Mouse (Mus musculus) intestine, embryonic 15.5 days (tissue): ENCODE results near the gene Abhd8. TPM values are rescaled to one million over a fixed set of nuclear protein-coding genes. Genes with fewer than 3 reads are reported as not detected.
A peak's percentile ranks its signal among the peaks of the same experiment; 100 is the strongest.

Source experiments
- ATAC-seq: fragments of 200-750 bp; cut with Nextera tagmentation; 2 replicates; pipeline ENCODE4 v1.8.0; 2017; ENCODE audit warnings: moderate TSS enrichment, moderate library complexity
- H3K27ac ChIP-seq: fragments of 300-500 bp; sonication (generic); 2 replicates; pipeline ENCODE4 v1.5.1; 2015; ENCODE audit warnings: mild to moderate bottlenecking, inconsistent platforms
- H3K27me3 ChIP-seq: fragments of 300-500 bp; sonication (generic); replicated peaks from 2 replicates; pipeline ENCODE4 v1.6.1; 2015; ENCODE audit warnings: inconsistent platforms
- H3K36me3 ChIP-seq: fragments of 300-500 bp; sonication (generic); 2 replicates; pipeline ENCODE4 v1.6.1; 2015; ENCODE audit warnings: inconsistent platforms
- H3K4me1 ChIP-seq: fragments of 300-500 bp; sonication (generic); replicated peaks from 2 replicates; pipeline ENCODE4 v1.6.1; 2015; ENCODE audit warnings: inconsistent platforms
- H3K4me2 ChIP-seq: fragments of 300-500 bp; sonication (generic); replicated peaks from 2 replicates; pipeline ENCODE4 v1.6.1; 2015; ENCODE audit warnings: mild to moderate bottlenecking, inconsistent platforms
- H3K4me3 ChIP-seq: fragments of 300-500 bp; sonication (generic); replicated peaks from 2 replicates; pipeline ENCODE4 v1.5.1; 2015; ENCODE audit warnings: inconsistent platforms
- H3K9ac ChIP-seq: fragments of 300-500 bp; sonication (generic); 2 replicates; pipeline ENCODE4 v1.6.1; 2015; ENCODE audit warnings: inconsistent platforms
- H3K9me3 ChIP-seq: fragments of 300-500 bp; sonication (generic); 2 replicates; pipeline ENCODE4 v1.6.1; 2016; ENCODE audit warnings: inconsistent platforms
- WGBS: fragments of 180-500 bp; shearing (Covaris S2); methylation state at CpG from one replicate; pipeline ENCODE4 v1.1.7; 2015; 5-methylcytosine and 5-hydroxymethylcytosine counted together
- polyA plus RNA-seq: library from polyadenylated mRNA; unstranded; fragments of >200 nt; fragmentation: Nextera tagmentation; extraction: Ambion mirVana; gene quantifications from 2 replicates; pipeline ENCODE4 v1.2.1, GENCODE M21; 2015

Abhd8 gene
- polyA plus RNA-seq, 1 experiment from 2014 or later: 37.5 TPM

- no peak for ATAC-seq
Measured at GRCm38 (mm10) chr8:71495811-71496210, 32.4 kb upstream of the Abhd8 start.

GRCm38 (mm10) chr8:71495039-71495438, 31.6 kb upstream of the Abhd8 start:
- 18% methylated on average over 16 of the region's 16 CpGs for WGBS
- peaks cover 35% of the 10 kb centered on the region for H3K4me1 ChIP-seq
- H3K4me3 ChIP-seq: no peak overlapping the region
- peaks cover 18% of the 10 kb centered on the region for H3K36me3 ChIP-seq
- no peak overlapping the region; the same call in 1 of the 2 replicates for H3K4me2 ChIP-seq
- no peaks in the 10 kb centered on the region for H3K9me3 ChIP-seq
- no peak overlapping the region for H3K9ac ChIP-seq
- H3K27me3 ChIP-seq: no peaks in the 10 kb centered on the region
- no peak overlapping the region for H3K27ac ChIP-seq
- ATAC-seq: peak; percentile 71

More at GRCm38 (mm10) chr8:71495811-71496210, 32.4 kb upstream of the Abhd8 start:
- peak overlapping the region; percentile 49; the same call in 1 of the 2 replicates for H3K27ac ChIP-seq
- H3K4me3 ChIP-seq: no peak overlapping the region
- H3K27me3 ChIP-seq: no peaks in the 10 kb centered on the region
- H3K9ac ChIP-seq: no peak overlapping the region
- peaks cover 17% of the 10 kb centered on the region for H3K36me3 ChIP-seq
- H3K4me1 ChIP-seq: peaks cover 33% of the 10 kb centered on the region
- no peaks in the 10 kb centered on the region for H3K9me3 ChIP-seq
- no peak overlapping the region for H3K4me2 ChIP-seq
- WGBS: 81% methylated on average over 5 of the region's 5 CpGs

DNA sequence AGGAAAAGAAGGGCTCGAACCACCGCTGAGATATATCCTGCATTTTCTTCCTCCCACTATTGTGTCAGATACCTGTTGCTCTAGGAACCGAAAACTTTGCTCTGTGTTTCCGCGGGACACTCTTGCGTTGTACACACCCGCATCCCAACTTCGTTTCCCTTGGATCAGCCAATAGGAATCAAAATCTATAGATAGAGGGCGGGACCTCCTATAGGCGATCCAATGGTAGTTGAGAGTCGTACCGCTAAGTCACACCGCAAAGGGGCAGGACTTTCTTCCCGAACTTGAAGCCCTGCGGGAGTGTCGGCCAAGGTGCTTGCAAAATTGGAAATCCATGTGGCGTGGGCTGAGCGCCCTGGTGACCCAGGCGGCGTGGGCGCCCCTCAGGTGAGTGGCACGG, 25.0 kb upstream of the Abhd8 start:
- no peaks in the 10 kb centered on the region for H3K9me3 ChIP-seq
- peak overlapping the region; percentile 76 for H3K4me3 ChIP-seq
- no peaks in the 10 kb centered on the region for H3K27me3 ChIP-seq
- 0% methylated on average over 22 of the region's 22 CpGs for WGBS
- H3K4me2 ChIP-seq: peak overlapping the region; percentile 100
- peaks cover 14% of the 10 kb centered on the region for H3K36me3 ChIP-seq
- ATAC-seq: peak; percentile 85
- H3K9ac ChIP-seq: peak overlapping the region; percentile 81
- H3K27ac ChIP-seq: peak overlapping the region; percentile 94
- H3K4me1 ChIP-seq: peaks cover 31% of the 10 kb centered on the region

GRCm38 (mm10) chr8:71487691-71488445, 24.4 kb upstream of the Abhd8 start, which contains the start of gene Gtpbp3:
Gtpbp3 (plus strand) TSS chr8:71488103.
- H3K4me1 ChIP-seq: peaks cover 31% of the 10 kb centered on the region

GRCm38 (mm10) chr8:71486136-71486529, 22.7 kb upstream of the Abhd8 start:
- 17% methylated on average over 7 of the region's 7 CpGs for WGBS
- no peak for ATAC-seq
- H3K9me3 ChIP-seq: no peaks in the 10 kb centered on the region
- H3K27me3 ChIP-seq: no peaks in the 10 kb centered on the region
- H3K4me2 ChIP-seq: peak overlapping the region; percentile 96
- no peak overlapping the region for H3K27ac ChIP-seq
- no peak overlapping the region for H3K9ac ChIP-seq
- H3K4me3 ChIP-seq: peak overlapping the region; percentile 79
- H3K36me3 ChIP-seq: peaks cover 3% of the 10 kb centered on the region
- H3K4me1 ChIP-seq: peaks cover 31% of the 10 kb centered on the region

More at GRCm38 (mm10) chr8:71487691-71488445, 24.4 kb upstream of the Abhd8 start, which contains the start of gene Gtpbp3:
- WGBS: under 1% methylated on average over 33 of the region's 33 CpGs
- peaks cover 13% of the 10 kb centered on the region for H3K36me3 ChIP-seq
- H3K9ac ChIP-seq: peak within 1 kb of the TSS; percentile 81
- no peaks in the 10 kb centered on the region for H3K9me3 ChIP-seq
- peak; percentile 53 for ATAC-seq
- H3K4me3 ChIP-seq: peak within 1 kb of the TSS; percentile 76
- H3K27me3 ChIP-seq: no peaks in the 10 kb centered on the region
- peak within 1 kb of the TSS; percentile 100 for H3K4me2 ChIP-seq
- H3K27ac ChIP-seq: peak within 1 kb of the TSS; percentile 94

GRCm38 (mm10) chr8:71485142-71486135, 22.0 kb upstream of the Abhd8 start, which contains the start of gene Ano8:
Ano8 (minus strand) TSS chr8:71485963.
- H3K4me1 ChIP-seq: peaks cover 38% of the 10 kb centered on the region
- peaks cover 2% of the 10 kb centered on the region; the same call in 1 of the 2 replicates for H3K36me3 ChIP-seq
- 5% methylated on average over 56 of the region's 58 CpGs for WGBS
- peak within 1 kb of the TSS; percentile 96 for H3K4me2 ChIP-seq
- peak within 1 kb of the TSS; percentile 79 for H3K4me3 ChIP-seq
- H3K27ac ChIP-seq: peak within 1 kb of the TSS; percentile 75
- peak; percentile 76 for ATAC-seq
- H3K27me3 ChIP-seq: no peaks in the 10 kb centered on the region
- no peaks in the 10 kb centered on the region for H3K9me3 ChIP-seq
- peak within 1 kb of the TSS; percentile 92 for H3K9ac ChIP-seq

DNA sequence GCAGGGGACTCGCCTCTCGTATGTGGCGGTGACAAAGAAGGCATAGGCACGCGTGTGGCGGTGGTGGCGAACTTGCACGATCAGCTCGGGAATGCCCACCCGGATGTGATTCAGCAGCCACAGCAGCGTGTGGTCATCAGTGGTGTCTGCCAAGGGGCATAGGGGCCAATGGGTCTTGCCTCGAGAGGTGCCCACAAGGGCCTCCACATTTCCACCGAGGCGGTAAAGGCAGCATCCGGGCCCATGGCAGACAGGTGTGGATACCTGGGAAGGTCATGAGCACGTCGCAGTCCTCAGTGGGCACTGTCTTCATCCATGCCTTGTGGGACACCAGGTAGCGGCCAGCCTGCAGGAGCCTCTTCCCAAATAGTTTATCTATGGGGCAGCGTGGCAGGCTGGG, 21.3 kb upstream of the Abhd8 start:
- Histone ChIP-seq H3K4me1 (peaks cover 33% of the 10 kb centered on the region), H3K9me3 (no peaks in the 10 kb centered on the region), H3K27me3 (no peaks in the 10 kb centered on the region), H3K27ac (no peak overlapping the region), H3K9ac (0 out of 2 replicates have a peak overlapping the region, but pooled peaks have one; percentile 92), H3K36me3 (peaks cover 8% of the 10 kb centered on the region; the same call in 1 of the 2 replicates), H3K4me2 (peak overlapping the region; percentile 96), H3K4me3 (peak overlapping the region; percentile 79; the same call in 1 of the 2 replicates)
- WGBS: 94% methylated on average over 19 of the region's 19 CpGs
- ATAC-seq: no peak

DNA sequence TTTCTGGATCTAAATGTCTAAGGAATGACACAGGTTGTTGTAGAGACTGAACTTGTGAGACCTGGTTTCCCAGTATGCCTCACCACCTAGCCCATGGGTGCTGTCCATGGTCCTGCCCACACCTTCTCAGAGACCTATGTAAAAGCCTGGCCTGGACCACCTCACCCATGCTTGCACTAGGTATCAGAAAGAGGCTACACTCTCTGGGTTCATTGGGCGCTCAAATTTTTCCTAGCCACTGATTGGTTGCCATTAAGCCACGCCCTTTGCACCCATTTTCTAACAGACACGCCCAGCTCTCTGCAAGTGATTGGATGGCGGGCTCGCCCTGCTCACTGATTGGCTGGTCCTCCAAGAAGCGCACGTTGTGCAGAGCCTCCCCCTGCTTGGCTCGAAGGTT, 20.5 kb upstream of the Abhd8 start:
- Histone ChIP-seq H3K27me3 (no peaks in the 10 kb centered on the region), H3K4me1 (peaks cover 25% of the 10 kb centered on the region), H3K36me3 (peaks cover 8% of the 10 kb centered on the region; the same call in 1 of the 2 replicates), H3K4me3 (no peak overlapping the region), H3K9me3 (no peaks in the 10 kb centered on the region), H3K4me2 (no peak overlapping the region), H3K9ac (no peak overlapping the region), H3K27ac (no peak overlapping the region)
- WGBS: 52% methylated on average over 8 of the region's 8 CpGs
- no peak for ATAC-seq

DNA sequence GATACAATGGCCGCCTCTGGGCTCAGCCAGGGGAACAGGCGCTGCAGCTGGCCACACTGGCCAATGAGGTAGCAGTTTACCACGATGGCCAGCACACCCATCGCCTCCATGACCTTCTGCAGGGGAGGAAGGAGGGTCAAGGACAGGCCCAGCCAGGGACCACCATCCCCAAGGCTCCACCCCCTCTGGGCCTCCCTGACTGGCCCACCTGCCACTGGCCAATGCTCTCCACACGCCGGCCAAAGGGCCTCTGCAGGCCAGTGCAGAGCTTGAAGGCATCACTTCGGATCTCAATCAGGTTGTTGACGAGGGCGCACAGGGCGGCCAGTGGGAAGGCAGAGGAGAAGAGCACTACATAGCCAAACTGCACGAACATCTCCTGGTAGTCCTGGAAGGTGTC, 15.5 kb upstream of the Abhd8 start:
- H3K4me2 ChIP-seq: no peak overlapping the region

DNA sequence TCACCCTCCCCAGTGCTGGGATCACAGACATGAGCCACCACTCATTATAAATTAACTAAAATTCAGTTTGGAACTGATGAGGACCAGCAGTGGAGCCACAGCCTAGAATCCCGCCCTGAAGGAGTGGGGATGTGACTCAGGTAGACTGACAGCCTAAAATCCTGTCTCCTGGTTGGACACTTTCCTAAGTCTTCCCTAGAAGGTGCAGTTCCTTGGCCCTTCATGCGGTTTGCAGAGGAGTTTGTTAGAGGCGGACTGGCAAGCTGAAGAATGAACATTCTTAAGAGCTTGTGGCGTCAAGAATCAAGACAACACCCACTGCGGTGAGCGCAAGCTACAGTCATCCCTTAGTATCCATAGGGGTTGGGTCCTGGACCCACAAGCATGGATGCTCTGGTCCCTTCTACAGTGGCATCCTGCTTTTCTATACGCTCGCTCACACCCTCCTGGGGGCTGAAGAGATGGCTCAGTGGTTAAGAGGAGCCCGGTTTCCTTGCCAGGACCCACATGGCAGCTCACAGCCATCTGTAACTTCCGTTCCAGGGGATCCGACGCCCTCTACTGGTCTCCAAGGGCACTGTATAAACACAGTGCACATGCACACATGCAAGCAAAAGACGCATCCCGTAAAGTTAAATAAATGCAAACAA, 13.9 kb upstream of the Abhd8 start:
- Histone ChIP-seq H3K27ac (no peak overlapping the region), H3K9me3 (no peaks in the 10 kb centered on the region), H3K27me3 (no peaks in the 10 kb centered on the region), H3K4me1 (peaks cover 12% of the 10 kb centered on the region), H3K4me3 (peak overlapping the region; percentile 66), H3K4me2 (peak overlapping the region; percentile 93), H3K9ac (peak overlapping the region; percentile 72), H3K36me3 (peaks cover 32% of the 10 kb centered on the region)
- WGBS: 52% methylated on average over 14 of the region's 14 CpGs
- no peak for ATAC-seq

More for the DNA sequence above, 15.5 kb upstream of the Abhd8 start:
- no peaks in the 10 kb centered on the region for H3K9me3 ChIP-seq
- H3K9ac ChIP-seq: no peak overlapping the region
- peaks cover 13% of the 10 kb centered on the region for H3K4me1 ChIP-seq
- no peak overlapping the region for H3K27ac ChIP-seq
- 90% methylated on average over 11 of the region's 11 CpGs for WGBS
- H3K36me3 ChIP-seq: peaks cover 23% of the 10 kb centered on the region
- H3K4me3 ChIP-seq: no peak overlapping the region
- H3K27me3 ChIP-seq: no peaks in the 10 kb centered on the region
- no peak for ATAC-seq

DNA sequence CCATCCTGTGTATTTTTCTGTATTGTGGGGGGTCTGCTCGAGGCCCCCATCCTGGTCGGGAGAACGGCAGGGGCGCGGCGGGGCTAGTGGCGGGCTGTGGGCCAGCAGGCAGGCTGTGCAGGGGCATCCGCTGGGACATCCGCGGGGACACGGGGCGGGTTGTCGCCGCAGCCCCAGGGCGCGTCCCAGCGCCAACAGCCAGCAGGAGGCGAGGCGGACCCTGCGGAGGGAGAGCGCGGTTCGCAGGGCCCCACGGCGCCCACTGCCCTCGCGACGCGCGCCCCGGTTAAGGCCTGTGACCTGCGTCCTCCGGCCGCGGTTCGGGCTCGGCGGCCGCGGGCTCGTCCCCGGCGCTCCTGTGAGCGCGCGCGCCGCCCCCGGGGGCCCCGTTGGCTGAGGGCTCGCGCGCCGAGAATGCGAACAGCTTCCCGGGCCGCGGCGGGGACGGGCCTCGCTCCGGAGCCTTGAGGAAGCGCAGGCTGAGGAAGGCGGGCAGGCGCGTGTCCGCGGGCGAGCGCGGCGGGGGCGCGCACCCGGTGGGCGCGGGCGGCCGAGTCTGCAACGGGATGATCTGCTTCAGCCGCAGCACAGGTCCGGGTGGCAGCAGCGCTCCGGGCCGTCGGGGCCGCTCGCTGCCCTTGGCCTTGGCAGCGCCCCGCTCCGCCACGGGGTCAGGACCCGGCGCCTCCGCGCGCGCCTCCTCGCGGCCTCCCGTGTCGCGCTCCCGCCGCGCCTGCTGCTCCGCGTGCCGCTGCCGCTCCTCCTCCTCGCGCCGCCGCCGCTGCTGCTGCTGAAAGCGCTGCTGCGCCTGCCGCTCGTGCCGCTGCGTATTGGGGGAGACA, 12.9 kb upstream of the Abhd8 start:
- under 1% methylated on average over 100 of the region's 121 CpGs for WGBS
- peak; percentile 89 for ATAC-seq
- H3K27me3 ChIP-seq: no peaks in the 10 kb centered on the region

More for the DNA sequence above, 12.9 kb upstream of the Abhd8 start:
- Histone ChIP-seq H3K36me3 (peaks cover 42% of the 10 kb centered on the region), H3K4me3 (peak overlapping the region; percentile 66), H3K9ac (peak overlapping the region; percentile 72), H3K4me2 (peak overlapping the region; percentile 93), H3K27ac (peak overlapping the region; percentile 90), H3K9me3 (no peaks in the 10 kb centered on the region), H3K4me1 (peaks cover 12% of the 10 kb centered on the region)
